Mouse (Mus musculus): Measurements from ENCODE around the gene Zfand5.
"Not testable (repeated sequence)": the region's sequence is repeated elsewhere in the genome, so short reads cannot be mapped to it uniquely, and the experiment has no call there.

The Zfand5 gene
- long read RNA-seq, experiment 1, full-length matches to known transcripts, result 147 of 165 reads
- long read RNA-seq, experiment 1, partial matches to known transcripts, result 6 of 165 reads
- long read RNA-seq, experiment 1, other reads (novel, unspliced or antisense), result 12 of 165 reads
- long read RNA-seq, experiment 2, full-length matches to known transcripts, result 187 of 223 reads
- long read RNA-seq, experiment 2, partial matches to known transcripts, result 19 of 223 reads
- long read RNA-seq, experiment 2, other reads (novel, unspliced or antisense), result 17 of 223 reads

DNA sequence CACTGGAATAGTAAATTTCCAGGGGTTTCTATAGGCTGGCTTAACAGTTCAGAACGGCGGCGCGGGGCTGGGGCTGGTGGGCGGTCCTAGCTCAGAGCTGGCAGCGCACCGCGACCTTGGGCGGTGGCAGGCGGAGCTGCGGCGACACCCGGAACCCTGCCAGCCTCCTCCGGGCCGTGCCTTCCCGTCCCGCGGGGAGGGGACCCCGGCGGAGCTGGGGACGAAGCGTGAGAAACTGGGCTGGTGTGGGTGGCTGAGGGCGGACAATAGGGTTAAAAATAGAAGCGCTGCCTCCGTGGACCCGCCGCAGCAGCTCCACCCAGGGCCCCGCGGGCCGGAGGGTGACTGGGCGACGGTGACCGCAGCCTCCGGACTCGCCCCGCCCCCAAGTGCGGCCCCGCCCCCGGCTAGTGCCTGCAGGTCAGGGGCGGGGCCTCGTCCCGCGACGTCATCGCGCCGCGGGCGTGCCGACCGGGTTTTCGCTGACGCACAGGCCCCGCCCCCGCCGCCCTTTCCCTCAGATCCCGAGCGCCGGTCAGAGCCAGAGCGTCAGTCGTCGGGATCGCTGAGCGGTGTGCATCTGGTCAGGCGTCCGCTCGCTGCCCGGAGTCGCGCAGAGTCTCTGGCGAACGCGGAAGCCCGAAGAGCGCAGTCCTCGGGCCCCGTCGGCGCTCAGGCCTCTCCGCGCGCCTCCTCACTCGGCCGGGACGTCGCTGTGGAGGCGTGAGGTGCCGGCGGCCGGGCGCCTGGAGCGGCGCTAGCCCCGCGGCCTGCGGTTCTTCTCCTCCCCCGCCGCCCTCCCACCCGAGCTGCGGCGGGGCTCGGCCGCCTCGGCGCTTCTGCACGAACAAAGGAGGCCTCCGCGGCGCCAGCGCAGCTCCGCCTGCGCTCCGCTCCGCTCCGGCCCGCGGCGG, at the start of gene Zfand5:
TSS of gene Zfand5 (plus strand) at position 538 of the 914 bp plus-strand sequence.
- intact Hi-C loops (cut with DNase I), result loop anchor here (2.0 to 5.0 kb wide), 2 partner anchors 101 to 165 kb away; no protein-coding TSS in a partner anchor

DNA sequence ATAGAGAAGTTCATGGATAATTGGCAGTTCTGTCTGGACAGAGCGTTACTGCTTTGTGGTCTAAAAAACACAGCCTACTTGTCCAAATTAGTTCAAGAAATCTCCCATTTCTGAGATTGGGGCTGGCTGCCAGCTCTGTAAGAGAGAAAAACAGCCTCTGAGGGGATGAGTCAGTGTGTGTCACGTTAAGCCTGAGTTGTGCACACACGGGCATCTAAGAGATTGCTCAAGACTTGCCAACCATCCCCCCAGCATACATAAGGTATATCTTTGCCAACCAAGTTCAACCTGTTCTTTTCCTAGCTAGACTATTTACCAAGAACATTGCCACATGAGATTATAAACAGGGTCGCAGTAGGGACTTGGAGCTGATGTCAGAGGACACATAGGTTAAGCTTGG, 44.9 kb upstream of the Zfand5 start:
- intact Hi-C loops (cut with DNase I), result no loop called here

DNA sequence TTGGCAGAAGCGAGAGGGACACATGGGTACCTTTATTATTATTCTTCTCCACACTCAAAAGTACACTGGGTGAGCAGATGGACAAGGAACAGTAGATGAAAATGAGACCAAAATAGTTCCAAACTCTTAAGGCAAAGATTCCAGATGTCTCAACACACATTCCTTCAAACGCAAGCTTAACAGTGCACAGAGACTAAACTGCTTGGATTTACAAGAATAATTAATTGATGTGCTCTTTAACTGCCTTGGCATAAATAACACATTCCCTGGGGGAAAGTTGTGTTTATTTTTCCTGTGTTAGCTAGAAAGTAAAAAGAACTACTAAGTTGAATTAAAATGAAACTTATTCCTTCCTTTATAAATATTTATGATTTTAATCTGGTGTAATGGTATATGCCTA, 44.3 kb upstream of the Zfand5 start:
- intact Hi-C loops (cut with DNase I), result no loop called here

DNA sequence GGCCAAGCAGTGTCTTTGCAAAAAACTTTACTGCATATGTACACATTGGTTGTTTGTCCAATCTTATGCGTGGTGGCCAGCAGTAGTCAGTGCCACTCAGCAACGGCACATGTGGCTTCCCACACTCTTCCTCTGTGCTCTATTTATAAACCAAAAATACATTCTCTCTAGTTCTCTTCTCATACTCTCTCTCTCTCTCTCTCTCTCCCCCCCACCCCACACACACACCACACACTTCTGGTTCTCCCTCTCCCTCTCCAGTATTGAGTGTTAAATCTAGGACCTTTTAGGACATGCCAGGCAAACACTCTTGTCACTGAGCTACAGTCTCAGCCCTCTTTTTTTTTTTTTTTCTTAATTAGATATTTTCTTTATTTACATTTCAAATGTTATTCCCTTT, 23.3 kb upstream of the Zfand5 start:
- intact Hi-C loops (cut with DNase I), result not testable (repeated sequence)

DNA sequence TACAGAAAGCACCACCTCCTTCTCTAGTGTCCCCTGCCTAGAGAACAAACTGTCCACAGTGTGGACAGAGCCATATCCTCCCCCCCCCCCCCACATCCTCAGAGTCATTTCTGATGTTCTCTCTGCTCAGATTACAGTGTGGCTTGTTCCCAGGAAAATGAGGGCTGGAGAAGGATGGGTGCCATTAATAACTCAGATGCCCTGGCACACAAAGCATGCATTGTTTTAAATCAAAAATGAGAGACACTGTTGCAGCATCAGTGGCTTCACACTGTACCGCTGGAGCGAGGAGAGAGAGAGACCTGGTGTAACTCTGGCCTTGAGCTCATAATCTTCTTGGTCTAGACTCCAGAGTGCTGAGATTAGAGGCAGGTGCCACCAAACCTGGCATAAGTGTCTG, 18.2 kb upstream of the Zfand5 start:
- intact Hi-C loops (cut with DNase I), result no loop called here

DNA sequence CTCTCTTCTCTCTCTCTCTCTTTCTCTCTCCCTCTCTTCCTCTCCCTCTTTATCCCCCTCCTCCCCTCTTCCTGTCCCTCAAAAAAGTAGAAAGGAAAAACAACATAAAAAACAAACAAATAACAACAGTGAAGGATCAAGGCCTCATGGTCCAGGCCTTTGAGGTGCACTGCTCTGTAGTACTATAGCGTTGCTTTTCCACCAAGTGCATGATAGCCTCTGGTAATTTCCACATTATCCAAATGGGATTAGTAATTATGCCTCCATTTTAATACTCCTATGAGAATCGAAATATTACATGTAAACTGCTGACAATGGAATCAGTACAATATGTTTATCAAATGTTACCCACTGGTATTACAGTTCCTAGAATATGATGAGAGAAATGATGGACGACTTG, 16.2 kb upstream of the Zfand5 start:
- intact Hi-C loops (cut with DNase I), result no loop called here

DNA sequence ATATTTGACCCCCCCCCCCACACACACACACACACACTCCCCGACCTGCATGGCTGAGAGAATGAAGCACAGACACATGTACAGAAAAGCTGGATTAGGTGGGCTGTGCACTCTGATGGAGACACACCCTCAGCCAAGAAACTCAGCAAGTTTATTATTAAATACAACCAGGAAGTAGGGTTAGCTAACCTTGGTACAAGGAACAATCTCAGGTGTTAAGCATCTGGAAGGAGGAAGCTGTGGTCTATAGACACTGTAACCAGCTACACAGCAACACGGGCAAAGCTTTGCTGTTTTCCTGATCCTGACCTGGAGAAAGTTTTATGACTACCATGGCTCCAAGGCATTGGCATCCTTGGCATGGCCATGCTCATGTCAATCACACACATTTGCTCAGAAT, 12.6 kb upstream of the Zfand5 start:
- intact Hi-C loops (cut with DNase I), result no loop called here

DNA sequence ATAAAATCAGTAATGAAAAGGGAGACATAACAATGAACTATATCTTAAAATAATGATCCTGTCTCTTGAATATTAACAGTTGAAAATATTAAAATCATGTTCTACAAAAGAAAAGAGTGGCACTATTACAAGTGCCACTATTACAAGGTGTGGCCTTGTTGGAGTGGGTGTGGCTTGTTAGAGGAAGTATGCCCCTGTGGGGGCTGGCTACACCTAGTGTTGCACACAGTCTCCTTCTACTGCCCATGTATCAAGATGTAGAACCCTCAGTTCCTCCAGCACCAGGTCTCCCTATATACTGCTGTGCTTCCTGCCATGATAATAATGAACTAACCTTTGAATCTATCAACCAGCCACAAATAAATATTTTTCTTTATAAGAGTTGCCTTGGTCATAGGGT, 11.8 kb upstream of the Zfand5 start:
- intact Hi-C loops (cut with DNase I), result no loop called here

DNA sequence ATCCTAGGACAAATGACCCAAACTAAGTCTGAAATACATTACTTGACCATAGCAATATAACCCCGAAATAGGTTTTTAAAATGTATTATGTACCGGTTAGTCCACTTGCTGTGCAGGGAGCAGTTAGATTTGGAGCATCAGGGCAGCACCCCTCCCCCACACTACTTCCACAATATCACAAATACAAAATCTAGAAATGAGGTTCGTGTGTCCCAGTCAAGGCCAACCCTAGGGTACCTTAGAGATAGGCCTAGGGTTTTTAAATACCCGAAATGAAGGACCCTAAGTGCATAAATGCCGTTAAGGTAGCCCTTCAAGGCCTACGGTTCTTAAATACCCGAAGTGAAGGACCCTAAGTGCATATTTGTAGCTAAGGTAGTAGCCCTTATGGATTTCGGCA, 892 bp upstream of the Zfand5 start:
- intact Hi-C loops (cut with DNase I), result loop anchor here (5.0 kb wide), 1 partner anchor 164 kb away; no protein-coding TSS in a partner anchor

DNA sequence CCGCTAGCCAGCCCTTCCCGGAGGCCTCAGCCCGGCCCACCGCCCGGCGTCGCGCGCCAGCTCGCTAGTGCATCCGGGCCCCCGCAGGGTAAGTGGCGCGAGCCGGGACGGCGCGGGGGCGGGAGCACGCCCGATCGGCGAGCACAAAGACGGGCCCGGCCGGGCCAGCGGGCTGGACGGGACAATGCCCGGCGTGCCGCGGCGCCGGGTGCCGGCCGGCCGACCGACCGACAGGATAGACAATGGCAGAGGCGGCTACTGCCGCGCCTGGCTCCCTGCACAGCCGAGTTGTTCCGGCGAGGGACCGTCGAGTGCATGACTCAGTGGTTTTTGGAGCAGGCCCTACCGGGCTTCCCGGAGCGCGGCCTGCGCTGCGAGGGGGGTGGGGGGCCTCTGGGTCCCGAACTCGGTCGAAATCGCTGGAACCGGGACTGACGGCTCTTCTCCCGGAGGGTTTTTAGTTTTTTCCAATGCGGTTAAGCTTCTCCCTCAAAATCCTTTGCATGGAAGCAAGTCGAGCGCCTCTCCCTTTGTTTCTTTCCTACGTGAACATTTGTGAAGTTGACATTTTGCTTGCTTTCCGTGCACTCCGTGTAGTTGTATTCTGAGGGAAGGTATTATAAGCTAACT, 692 bp downstream of the Zfand5 start:
- intact Hi-C loops (cut with DNase I), result loop anchor here (2.0 to 5.0 kb wide), 2 partner anchors 102 to 165 kb away; no protein-coding TSS in a partner anchor

DNA sequence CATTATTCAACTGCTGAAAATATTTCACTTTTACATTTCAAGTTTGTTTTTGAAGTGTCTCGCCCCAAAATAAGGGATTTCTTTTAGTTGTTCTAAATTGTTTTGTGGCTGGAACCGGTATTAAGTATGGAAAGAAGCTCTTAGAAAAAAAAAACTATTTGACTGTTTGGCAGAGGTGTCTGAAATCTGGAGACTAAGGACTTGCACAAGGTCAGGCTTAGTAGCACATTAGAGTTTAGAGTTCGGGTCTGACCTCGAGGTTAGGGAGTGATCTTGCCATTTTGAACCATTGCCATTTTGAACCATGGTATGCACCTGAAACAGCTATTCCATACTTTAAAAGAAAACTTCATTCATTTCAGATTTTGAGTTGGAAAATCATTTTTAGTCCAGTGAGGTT, 1.4 kb downstream of the Zfand5 start:
- intact Hi-C loops (cut with DNase I), result loop anchor here (2.0 to 5.0 kb wide), 2 partner anchors 103 to 166 kb away; no protein-coding TSS in a partner anchor

DNA sequence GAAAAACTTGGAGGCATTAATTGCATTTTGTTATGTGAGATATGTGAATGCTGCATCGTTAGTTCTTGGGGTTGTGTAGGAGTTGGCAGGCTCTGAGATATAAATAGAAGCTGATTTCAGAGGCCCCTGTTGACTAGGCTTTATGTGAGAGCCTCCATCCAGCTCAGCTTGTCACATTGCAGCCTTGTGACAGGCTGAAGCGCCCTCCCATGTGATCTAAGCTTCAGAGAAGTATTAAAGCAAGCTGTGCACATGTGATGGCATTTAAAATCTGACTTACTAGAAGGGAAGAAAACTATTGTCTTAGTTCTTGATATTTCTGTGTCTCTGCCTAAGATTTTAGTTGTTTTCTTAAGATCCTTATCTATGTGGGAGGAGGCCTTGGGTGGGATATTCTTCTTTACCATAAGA, 2.1 kb downstream of the Zfand5 start:
- intact Hi-C loops (cut with DNase I), result loop anchor here (5.0 kb wide), 1 partner anchor 167 kb away; no protein-coding TSS in a partner anchor

DNA sequence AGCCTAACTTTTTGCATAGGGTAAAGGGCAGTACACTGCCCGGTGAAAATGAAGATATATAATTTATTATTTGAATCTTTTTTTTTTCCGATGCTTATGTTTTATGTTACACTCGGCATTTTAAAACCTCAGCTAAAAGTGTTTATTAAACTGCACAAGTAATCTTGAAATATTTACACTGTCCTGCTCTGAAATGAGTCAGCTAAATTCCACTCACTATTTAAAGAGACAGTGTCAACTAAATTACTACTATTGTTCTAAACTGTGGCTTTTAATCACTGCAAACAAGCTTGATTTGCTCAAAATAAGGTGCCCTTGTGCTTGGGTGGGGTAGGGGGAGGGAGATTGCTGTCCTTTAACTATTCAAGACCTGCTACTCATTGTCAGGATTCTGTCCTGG, 2.6 kb downstream of the Zfand5 start:
- intact Hi-C loops (cut with DNase I), result loop anchor here (5.0 kb wide), 1 partner anchor 167 kb away; no protein-coding TSS in a partner anchor

DNA sequence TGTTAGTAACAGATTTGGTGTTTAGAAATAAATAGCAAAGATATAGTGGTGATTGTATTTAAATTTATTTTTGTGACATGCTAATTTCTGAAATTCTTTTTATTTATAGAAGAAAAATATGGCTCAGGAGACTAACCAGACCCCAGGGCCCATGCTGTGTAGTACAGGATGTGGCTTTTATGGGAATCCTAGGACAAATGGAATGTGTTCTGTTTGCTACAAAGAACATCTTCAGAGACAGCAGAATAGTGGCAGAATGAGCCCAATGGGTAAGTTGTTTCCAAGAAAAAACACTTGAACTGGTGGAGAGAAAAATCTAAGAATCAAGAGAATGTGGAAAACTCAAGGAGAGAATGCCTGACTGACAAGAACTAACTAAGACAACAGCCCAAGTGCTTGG, 4.2 kb downstream of the Zfand5 start:
- intact Hi-C loops (cut with DNase I), result loop anchor here (2.0 kb wide), 1 partner anchor 240 kb away; no protein-coding TSS in a partner anchor

DNA sequence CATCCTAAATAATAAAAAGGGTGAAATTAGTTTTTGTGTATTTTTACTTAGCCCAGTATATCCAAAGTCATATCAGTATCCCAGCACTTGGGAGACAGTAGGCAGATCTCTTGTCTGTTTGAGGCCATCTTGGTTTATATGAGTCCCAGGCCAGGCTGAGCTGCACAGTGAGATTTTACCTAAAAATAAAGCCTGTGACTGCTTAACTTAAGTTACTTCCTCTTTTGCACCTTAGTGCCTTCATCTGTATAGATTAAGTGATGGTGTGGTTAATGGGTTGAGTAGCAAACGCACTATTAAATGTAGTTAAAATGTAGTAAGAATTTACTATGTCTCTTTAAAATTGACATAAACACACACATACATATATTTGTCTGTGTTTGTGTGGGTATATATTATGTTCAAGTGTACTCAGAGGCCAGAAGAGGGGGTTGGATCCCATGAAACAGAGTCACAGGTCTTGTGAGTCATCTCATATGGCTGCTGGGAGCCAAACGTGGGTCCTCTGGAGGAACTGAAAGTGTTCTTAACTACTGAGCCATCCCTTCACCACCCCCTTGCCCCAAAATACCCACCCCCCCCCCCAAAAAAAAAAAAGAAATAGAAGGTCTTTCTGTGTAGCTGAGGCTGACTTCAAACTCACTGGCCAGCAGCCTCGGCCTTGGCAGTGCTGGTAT, 14.5 kb downstream of the Zfand5 start:
- intact Hi-C loops (cut with DNase I), result no loop called here

DNA sequence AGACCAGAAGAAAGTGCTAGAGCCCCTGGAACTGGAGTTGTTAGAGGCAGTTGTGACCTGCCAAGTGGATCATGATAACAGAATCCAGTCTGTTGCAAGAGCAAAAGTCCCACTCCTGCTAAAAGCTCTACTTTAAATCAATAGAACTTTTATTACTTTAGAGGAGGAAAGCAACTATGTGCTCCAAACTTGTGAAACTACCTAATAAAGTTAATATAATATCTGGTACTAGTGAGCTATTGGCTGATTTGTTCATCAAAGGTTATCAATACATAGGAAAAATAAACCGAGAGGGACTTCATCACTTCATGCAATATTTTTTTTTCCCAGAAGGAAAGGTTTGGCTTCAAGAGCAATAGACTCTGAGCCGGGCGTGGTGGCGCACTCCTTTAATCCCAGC, 25.3 kb downstream of the Zfand5 start:
- intact Hi-C loops (cut with DNase I), result no loop called here

DNA sequence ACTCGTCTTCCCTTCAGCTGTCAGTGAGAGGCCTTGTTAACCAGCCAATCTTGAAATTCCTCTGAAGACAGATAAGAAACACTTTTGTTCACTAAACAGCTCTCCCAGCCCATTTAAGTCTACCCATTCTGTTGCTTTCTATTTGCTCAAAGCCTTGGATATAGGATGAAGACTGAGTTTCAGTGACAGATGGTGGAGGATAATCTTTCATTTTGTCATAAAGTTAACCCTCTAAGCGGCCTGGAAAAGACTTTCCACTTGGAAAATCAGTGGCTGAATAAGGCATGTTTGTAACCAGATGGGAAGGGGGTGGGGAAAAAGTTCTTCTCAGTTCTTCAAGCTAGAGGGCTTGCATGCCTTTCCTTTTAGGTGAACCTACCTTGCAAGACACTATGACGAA, 29.7 kb downstream of the Zfand5 start:
- intact Hi-C loops (cut with DNase I), result no loop called here

DNA sequence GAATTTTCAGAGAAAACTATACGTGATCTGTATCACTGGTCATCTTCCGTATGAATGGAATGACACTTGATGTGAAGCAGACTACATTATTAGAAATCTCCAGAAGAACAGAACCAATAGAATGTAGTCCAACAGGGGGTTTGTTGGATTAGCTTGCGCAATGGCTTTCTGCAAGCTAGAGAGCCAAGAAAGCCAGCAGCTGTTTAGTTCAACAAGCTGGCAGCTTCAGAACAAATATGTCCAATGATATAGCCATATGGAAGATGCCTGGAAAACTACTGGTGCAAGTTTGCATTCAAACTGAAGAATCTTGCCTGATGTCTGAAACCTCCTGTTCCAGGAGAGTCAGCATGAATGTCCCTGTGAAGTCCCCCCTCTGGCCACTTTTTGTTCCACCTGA, 35.7 kb downstream of the Zfand5 start:
- intact Hi-C loops (cut with DNase I), result no loop called here

DNA sequence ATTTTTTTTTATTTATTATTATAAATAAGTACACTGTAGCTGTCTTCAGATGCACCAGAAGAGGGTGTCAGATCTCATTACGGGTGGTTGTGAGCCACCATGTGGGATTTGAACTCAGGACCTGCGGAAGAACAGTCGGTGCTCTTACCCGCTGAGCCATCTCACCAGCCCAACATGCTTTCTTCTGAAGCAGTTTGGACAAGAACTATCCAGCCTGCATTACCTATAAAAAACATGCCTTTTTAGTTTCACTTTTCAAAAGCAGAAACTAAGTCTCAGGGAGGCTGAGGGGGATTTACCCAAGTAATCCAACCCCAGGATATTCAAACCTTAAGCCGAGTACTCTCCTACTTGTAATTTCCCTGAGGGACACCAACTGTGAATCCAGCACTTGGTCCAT, 38.3 kb downstream of the Zfand5 start:
- intact Hi-C loops (cut with DNase I), result not testable (repeated sequence)

DNA sequence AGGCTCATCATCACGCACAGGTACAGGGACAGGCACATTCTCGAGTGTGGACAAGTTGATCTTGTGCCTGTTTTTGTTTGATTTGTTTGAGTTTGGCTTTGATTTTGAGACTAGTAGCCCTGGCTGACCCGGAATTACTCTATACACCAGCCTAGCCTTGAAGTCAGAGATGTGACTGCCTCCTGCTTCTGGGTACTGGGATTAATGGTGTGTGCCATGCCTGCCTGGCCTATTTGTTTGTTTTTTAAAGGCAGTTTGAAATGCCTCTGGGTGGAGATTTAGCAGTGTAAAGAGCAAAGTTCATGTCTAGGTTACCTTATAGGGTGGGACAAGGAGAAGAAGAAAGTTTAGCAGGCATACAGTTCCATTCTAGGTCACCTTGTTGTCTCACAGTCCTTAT, 43.6 kb downstream of the Zfand5 start:
- intact Hi-C loops (cut with DNase I), result no loop called here

DNA sequence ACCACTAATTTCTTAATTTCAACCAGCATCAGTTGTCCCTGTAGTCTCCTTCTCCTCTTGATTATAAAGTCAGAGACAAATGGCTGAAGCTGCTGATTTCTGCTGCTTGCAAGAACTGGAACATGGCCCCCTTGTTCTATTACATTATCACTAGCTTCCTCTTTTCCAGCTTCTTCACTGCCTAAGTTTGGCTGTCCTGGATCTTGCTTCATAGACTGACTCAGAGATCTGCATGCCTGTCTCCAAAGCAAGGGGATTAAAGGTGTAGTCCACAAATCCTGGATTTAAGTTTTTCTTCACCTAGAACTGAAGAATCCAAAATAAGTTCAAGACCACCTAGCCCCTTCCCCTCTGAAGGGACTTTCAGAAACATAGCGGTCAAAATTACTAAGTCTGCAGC, 47.5 kb downstream of the Zfand5 start:
- intact Hi-C loops (cut with DNase I), result no loop called here
